Mouse (Mus musculus) CH12.LX (cell line): Measurements from ENCODE around the gene D230025D16Rik. TPM values are rescaled to one million over a fixed set of nuclear protein-coding genes. Genes with fewer than 3 reads are reported as not detected.
A peak's percentile ranks its signal among the peaks of the same experiment; 100 is the strongest.

ENCODE experiments used
- DNase-seq: peaks from one replicate; pipeline ENCODE4 v3.0.0-alpha.2; 2013; ENCODE audit errors: extremely low read depth
- H3K27ac ChIP-seq: 2 replicates; pipeline ENCODE4 v1.5.1; 2012; ENCODE audit warnings: low read depth, mild to moderate bottlenecking, control low read depth, moderate library complexity; ENCODE audit not compliant: insufficient read depth
- H3K27me3 ChIP-seq: replicated peaks from 2 replicates; pipeline ENCODE3; 2012; ENCODE audit warnings: inconsistent platforms
- H3K36me3 ChIP-seq, 2 experiments: replicated peaks in 1 of 2; 2 replicates each; pipeline versions ENCODE3 to v1.6.1; 2012; ENCODE audit warnings: inconsistent platforms in 1 of 2, low read length in 1 of 2, mild to moderate bottlenecking in 1 of 2, mixed read lengths in 1 of 2, moderate library complexity in 1 of 2; ENCODE audit not compliant: control insufficient read depth in 1 of 2, insufficient read depth in 1 of 2
- H3K4me1 ChIP-seq, 2 experiments: 2 replicates each; pipeline ENCODE4 v1.6.1; 2012; ENCODE audit warnings: inconsistent platforms in 1 of 2, moderate library complexity in 1 of 2; ENCODE audit not compliant: insufficient read depth in 2 of 2, control insufficient read depth in 1 of 2
- H3K4me2 ChIP-seq: 2 replicates; pipeline ENCODE4 v1.6.1; 2012; ENCODE audit warnings: low read depth, mild to moderate bottlenecking, control low read depth; ENCODE audit not compliant: poor library complexity, insufficient read depth, severe bottlenecking
- H3K4me3 ChIP-seq, 3 experiments: fragments of 150-350 bp in 1 of 3; sonication (generic) in 1 of 3; replicated peaks in 1 of 3; 2 replicates each; pipeline versions ENCODE3 to v1.5.1; 2011 to 2012; ENCODE audit warnings: low read depth in 2 of 3, low read length in 2 of 3, mild to moderate bottlenecking in 2 of 3, moderate library complexity in 2 of 3, control low read depth in 1 of 3, improper control_type of control experiment in 1 of 3, inconsistent platforms in 1 of 3, mixed read lengths in 1 of 3; ENCODE audit not compliant: poor library complexity in 1 of 3
- H3K79me2 ChIP-seq: replicated peaks from 2 replicates; pipeline ENCODE4 v1.6.1; 2012; ENCODE audit warnings: mild to moderate bottlenecking, moderate library complexity; ENCODE audit not compliant: control insufficient read depth, poor library complexity, insufficient read depth, severe bottlenecking; ENCODE audit errors: extremely low read depth
- H3K9ac ChIP-seq: 2 replicates; pipeline ENCODE4 v1.6.1; 2012; ENCODE audit warnings: low read depth, mild to moderate bottlenecking, control low read depth, moderate library complexity; ENCODE audit not compliant: insufficient read depth
- H3K9me3 ChIP-seq: replicated peaks from 2 replicates; pipeline ENCODE3; 2012; ENCODE audit warnings: low read length, inconsistent platforms, mixed read lengths
- CHD1 ChIP-seq: IDR thresholded peaks from 2 replicates; pipeline ENCODE4 v1.6.1; 2012; ENCODE audit warnings: low read depth, low read length, improper control_type of control experiment, inconsistent platforms
- CHD2 ChIP-seq: IDR thresholded peaks from 2 replicates; pipeline ENCODE4 v1.6.1; 2011; ENCODE audit warnings: low read length, improper control_type of control experiment
- CTCF ChIP-seq, 2 experiments: IDR thresholded peaks in 1 of 2; conservative IDR thresholded peaks in 1 of 2; 2 replicates each; pipeline ENCODE4 v1.5.1; 2011 to 2012; ENCODE audit warnings: low read depth in 2 of 2, low read length in 2 of 2, improper control_type of control experiment in 1 of 2, inconsistent platforms in 1 of 2, mild to moderate bottlenecking in 1 of 2, moderate library complexity in 1 of 2
- E2F4 ChIP-seq: IDR thresholded peaks from 2 replicates; pipeline ENCODE4 v1.6.1; 2011; ENCODE audit warnings: low read depth, low read length, improper control_type of control experiment; ENCODE audit not compliant: insufficient replicate concordance
- ELF1 ChIP-seq: IDR thresholded peaks from 2 replicates; pipeline ENCODE4 v1.6.1; 2014; ENCODE audit warnings: low read depth, mild to moderate bottlenecking, inconsistent platforms, low read length, improper control_type of control experiment
- EP300 ChIP-seq: IDR thresholded peaks from 2 replicates; pipeline ENCODE4 v1.6.1; 2011; ENCODE audit warnings: low read length, improper control_type of control experiment
- HCFC1 ChIP-seq: IDR thresholded peaks from 2 replicates; pipeline ENCODE4 v1.6.1; 2012; ENCODE audit warnings: low read depth, mild to moderate bottlenecking, inconsistent platforms, low read length, improper control_type of control experiment
- IRF4 ChIP-seq: IDR thresholded peaks from 2 replicates; pipeline ENCODE4 v1.6.1; 2014; ENCODE audit warnings: low read depth, mild to moderate bottlenecking, inconsistent platforms, low read length, improper control_type of control experiment
- JUN ChIP-seq: IDR thresholded peaks from 2 replicates; pipeline ENCODE4 v1.6.1; 2011; ENCODE audit warnings: low read depth, mild to moderate bottlenecking, low read length, improper control_type of control experiment, moderate library complexity; ENCODE audit not compliant: insufficient read depth
- JUND ChIP-seq: conservative IDR thresholded peaks from 2 replicates; pipeline ENCODE4 v1.6.1; 2011; ENCODE audit warnings: low read depth, low read length, improper control_type of control experiment
- KAT2A ChIP-seq: IDR thresholded peaks from 2 replicates; pipeline ENCODE4 v1.6.1; 2012; ENCODE audit warnings: low read length, improper control_type of control experiment, inconsistent platforms; ENCODE audit not compliant: insufficient replicate concordance
- MAFK ChIP-seq: IDR thresholded peaks from 2 replicates; pipeline ENCODE4 v1.6.1; 2011; ENCODE audit warnings: low read length, improper control_type of control experiment; ENCODE audit not compliant: insufficient replicate concordance
- MAX ChIP-seq: IDR thresholded peaks from 2 replicates; pipeline ENCODE4 v1.6.1; 2011; ENCODE audit warnings: low read length, improper control_type of control experiment
- MAZ ChIP-seq: IDR thresholded peaks from 2 replicates; pipeline ENCODE4 v1.6.1; 2012; ENCODE audit warnings: low read depth, mild to moderate bottlenecking, inconsistent platforms, low read length, improper control_type of control experiment, moderate library complexity
- MEF2A ChIP-seq: IDR thresholded peaks from 2 replicates; pipeline ENCODE4 v1.6.1; 2014; ENCODE audit warnings: low read depth, mild to moderate bottlenecking, inconsistent platforms, low read length, improper control_type of control experiment, borderline replicate concordance
- MXI1 ChIP-seq: IDR thresholded peaks from 2 replicates; pipeline ENCODE4 v1.6.1; 2011; ENCODE audit warnings: mild to moderate bottlenecking, low read depth, low read length, improper control_type of control experiment
- MYC ChIP-seq: IDR thresholded peaks from 2 replicates; pipeline ENCODE4 v1.6.1; 2011; ENCODE audit warnings: low read depth, mild to moderate bottlenecking, improper control_type of control experiment, low read length
- NELFE ChIP-seq: IDR thresholded peaks from 2 replicates; pipeline ENCODE4 v1.6.1; 2011; ENCODE audit warnings: low read depth, low read length, improper control_type of control experiment
- NRF1 ChIP-seq: IDR thresholded peaks from 2 replicates; pipeline ENCODE4 v1.6.1; 2014; ENCODE audit warnings: low read depth, mild to moderate bottlenecking, inconsistent platforms, low read length, improper control_type of control experiment, moderate library complexity
- PAX5 ChIP-seq: IDR thresholded peaks from 2 replicates; pipeline ENCODE4 v1.6.1; 2012; ENCODE audit warnings: low read length, inconsistent platforms, mixed read lengths
- POLR2AphosphoS2 ChIP-seq: IDR thresholded peaks from 2 replicates; pipeline ENCODE4 v1.6.1; 2011; ENCODE audit warnings: low read depth, low read length, improper control_type of control experiment
- RAD21 ChIP-seq: IDR thresholded peaks from 2 replicates; pipeline ENCODE4 v1.6.1; 2011; ENCODE audit warnings: low read depth, mild to moderate bottlenecking, low read length, improper control_type of control experiment, moderate library complexity
- RCOR1 ChIP-seq: conservative IDR thresholded peaks from 2 replicates; pipeline ENCODE4 v1.6.1; 2012; ENCODE audit warnings: low read depth, mild to moderate bottlenecking, inconsistent platforms, low read length, improper control_type of control experiment
- SMC3 ChIP-seq: IDR thresholded peaks from 2 replicates; pipeline ENCODE4 v1.6.1; 2011; ENCODE audit warnings: low read depth, low read length, improper control_type of control experiment
- TCF12 ChIP-seq: IDR thresholded peaks from 2 replicates; pipeline ENCODE4 v1.6.1; 2014; ENCODE audit warnings: low read depth, mild to moderate bottlenecking, inconsistent platforms, low read length, improper control_type of control experiment
- UBTF ChIP-seq: IDR thresholded peaks from 2 replicates; pipeline ENCODE4 v1.6.1; 2012; ENCODE audit warnings: low read depth, mild to moderate bottlenecking, inconsistent platforms, low read length, improper control_type of control experiment, moderate library complexity
- USF1 ChIP-seq: IDR thresholded peaks from 2 replicates; pipeline ENCODE4 v1.6.1; 2014; ENCODE audit warnings: low read depth, mild to moderate bottlenecking, inconsistent platforms, low read length, improper control_type of control experiment
- USF2 ChIP-seq: conservative IDR thresholded peaks from 2 replicates; pipeline ENCODE4 v1.6.1; 2011; ENCODE audit warnings: low read depth, low read length, improper control_type of control experiment
- ZC3H11A ChIP-seq: IDR thresholded peaks from 2 replicates; pipeline ENCODE4 v1.6.1; 2012; ENCODE audit warnings: low read depth, mild to moderate bottlenecking, inconsistent platforms, low read length, improper control_type of control experiment
- ZKSCAN1 ChIP-seq: IDR thresholded peaks from 2 replicates; pipeline ENCODE4 v1.6.1; 2012; ENCODE audit warnings: low read depth, inconsistent platforms, low read length, improper control_type of control experiment, borderline replicate concordance
- dilution Hi-C: fragments of 300-500 bp; cut with MboI; formaldehyde crosslinking; loops from 2 replicates; pipeline ENCODE4 v1.14.3; 2020; ENCODE audit warnings: low sequenced_read_pairs; ENCODE audit not compliant: extremely low pct_unique_long_range_greater_than_20kb, extremely low pct_ligation_motif_present
- in situ Hi-C: fragments of 300-500 bp; cut with MboI; formaldehyde crosslinking; loops from 3 replicates; pipeline ENCODE4 v1.14.3; 2019; ENCODE audit warnings: low sequenced_read_pairs, low pct_ligation_motif_present, low pct_unique_long_range_greater_than_20kb, mixed read lengths
- polyA plus RNA-seq: library from polyadenylated mRNA; unstranded; fragments of >175 nt; gene quantifications from 2 replicates; pipeline ENCODE4 v1.2.1, GENCODE M21; 2012; ENCODE audit warnings: low read depth; ENCODE audit not compliant: insufficient read length
- total RNA-seq, 2 experiments: library from RNA; depleted of rRNA; stranded (reverse); fragments of 300-350 nt in 1 of 2; fragments of >200 nt in 1 of 2; gene quantifications; 2 replicates each; pipeline ENCODE4 v1.2.3; 2012 to 2014

D230025D16Rik gene
- total and polyA plus RNA-seq, 3 experiments = 10.7 to 21.5 (median 14.0) TPM

DNA sequence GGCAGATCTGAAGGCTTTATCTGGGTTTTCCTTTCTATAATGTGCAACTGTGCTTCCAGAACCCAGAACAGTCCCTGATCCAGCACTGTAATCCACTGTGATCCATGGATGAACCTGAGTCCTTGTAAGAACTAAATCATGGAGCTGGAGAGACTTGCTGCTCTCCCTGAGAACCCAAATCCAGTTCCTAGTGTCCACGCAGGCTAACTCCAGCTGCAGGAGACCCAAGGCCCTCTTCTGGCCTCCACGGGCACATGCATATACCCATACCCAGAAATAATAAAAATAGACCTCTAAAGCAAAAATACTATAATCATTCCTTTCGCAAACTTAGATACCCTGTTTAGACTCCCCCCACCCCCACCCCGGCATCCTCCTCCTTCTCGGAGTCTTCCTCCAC, 63.3 kb downstream of the D230025D16Rik start:
- peak overlapping the region in 2 of 3 experiments; percentile 34 to 63 for H3K4me3 ChIP-seq

DNA sequence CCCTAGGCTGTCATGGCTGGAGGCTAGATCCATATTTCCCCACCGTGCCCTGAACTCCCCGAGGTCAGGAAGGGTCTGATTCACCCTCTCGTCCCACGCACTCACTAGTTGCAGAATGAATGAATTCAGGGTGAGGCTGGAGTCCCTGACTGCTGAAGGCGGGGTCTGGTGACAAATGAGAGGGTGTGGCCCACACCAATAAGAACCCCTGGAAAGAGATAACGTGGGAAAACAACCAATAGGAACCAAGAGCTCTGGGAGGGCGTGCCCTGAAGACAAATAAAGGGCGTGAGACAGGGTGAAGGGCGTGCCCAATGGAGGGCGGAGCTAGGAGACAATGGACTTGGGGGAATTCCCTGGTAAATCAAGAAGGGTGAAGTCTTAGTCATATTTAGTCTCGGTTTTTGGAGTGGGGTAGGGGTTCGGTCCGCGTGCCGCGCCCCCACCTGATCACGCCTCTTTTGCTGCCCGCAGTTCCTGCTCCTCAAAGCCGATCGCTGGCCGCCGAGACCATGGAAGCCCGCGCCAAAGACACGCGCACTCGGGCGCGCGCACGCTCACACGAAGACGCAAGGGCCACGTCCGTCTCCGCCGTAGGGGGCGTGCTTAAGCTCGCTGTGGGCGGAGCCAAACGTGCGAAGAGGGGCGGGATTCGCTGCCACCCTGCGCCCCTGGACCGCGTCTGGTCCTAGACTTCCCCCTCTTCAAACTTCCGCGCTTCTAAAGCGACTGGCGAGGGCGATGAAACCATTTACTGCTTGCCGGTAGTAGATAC, 64.2 kb downstream of the D230025D16Rik start:
- Histone ChIP-seq H3K79me2 (no peaks in the 10 kb centered on the region), H3K4me2 (peak overlapping the region; percentile 79), H3K9me3 (no peaks in the 10 kb centered on the region), H3K9ac (peak overlapping the region; percentile 41; the same call in 1 of the 2 replicates), H3K27ac (peak overlapping the region; percentile 71), H3K36me3 (peaks cover 6 to 34% of the 10 kb centered on the region in 2 experiments), H3K4me3 (peak overlapping the region; percentile 51 to 63 (median 59)), H3K27me3 (no peaks in the 10 kb centered on the region), H3K4me1 (peaks cover 5 to 23% of the 10 kb centered on the region in 2 experiments)
- peak; percentile 99 for DNase-seq
- in situ Hi-C loops (loop anchor here (10.0 kb wide), 1 partner anchor 164 kb away; no protein-coding TSS in a partner anchor), dilution Hi-C loops (no loop called here)
- TF ChIP-seq E2F4 (no peak), USF1 (no peak), EP300 (no peak), MXI1 (peak; percentile 92), ELF1 (peak; percentile 82), KAT2A (no peak), TCF12 (peak; percentile 84), USF2 (no peak), HCFC1 (peak; percentile 53), RAD21 (no peak), ZKSCAN1 (no peak), MAX (peak; percentile 66), NRF1 (peak; percentile 76), RCOR1 (peak; percentile 65; the same call in 1 of the 2 replicates), CHD1 (no peak), PAX5 (no peak), JUN (no peak), CHD2 (peak; percentile 62), UBTF (no peak), IRF4 (no peak; the same call in none of the 2 replicates), SMC3 (0 out of 2 replicates have a peak, but pooled peaks have one; percentile 11), JUND (0 out of 2 replicates have a peak, but pooled peaks have one; percentile 14), MAFK (no peak), CTCF (conservative IDR thresholded peaks at IDR 0.05 in 1 of 2, IDR thresholded peaks at IDR 0.05 in 1 of 2; ENCODE audit: low read depth in 2 of 2, low read length in 2 of 2) (no peak; a peak in 1 of 4 replicates), ZC3H11A (no peak), MYC (0 out of 2 replicates have a peak, but pooled peaks have one; percentile 44), NELFE (peak; percentile 57)

More for the DNA sequence above, 63.3 kb downstream of the D230025D16Rik start:
- H3K9me3 ChIP-seq = no peaks in the 10 kb centered on the region
- peaks cover 7 to 37% of the 10 kb centered on the region in 2 experiments for H3K36me3 ChIP-seq
- no peaks in the 10 kb centered on the region for H3K27me3 ChIP-seq
- H3K4me1 ChIP-seq = peaks cover 5 to 23% of the 10 kb centered on the region in 2 experiments
- peak overlapping the region; percentile 41; the same call in 1 of the 2 replicates for H3K9ac ChIP-seq
- peak overlapping the region; percentile 79 for H3K4me2 ChIP-seq
- TF ChIP-seq PAX5 (no peak), MEF2A (no peak), POLR2AphosphoS2 (no peak), MAZ (no peak), SMC3 (peak; percentile 21; the same call in 1 of the 2 replicates), MAX (no peak), CTCF (conservative IDR thresholded peaks at IDR 0.05 in 1 of 2, IDR thresholded peaks at IDR 0.05 in 1 of 2; ENCODE audit: low read depth in 2 of 2, low read length in 2 of 2) (peak in 1 of 2 experiments; percentile 38; a peak in 2 of 4 replicates)
- H3K79me2 ChIP-seq = no peaks in the 10 kb centered on the region
- dilution Hi-C loops (no loop called here), in situ Hi-C loops (loop anchor here (10.0 kb wide), 1 partner anchor 163 kb away; no protein-coding TSS in a partner anchor)
- DNase-seq = no peak
- H3K27ac ChIP-seq = no peak overlapping the region
